Mouse (Mus musculus) ES-Bruce4 (cell line): ENCODE measurements around the gene Fam50b.

ENCODE experiments used
- CTCF ChIP-seq: IDR thresholded peaks from one replicate; pipeline ENCODE4 v1.8.1; 2011; ENCODE audit warnings: low read depth, low read length
- POLR2A ChIP-seq: IDR thresholded peaks from one replicate; pipeline ENCODE4 v1.8.1; 2011; ENCODE audit warnings: low read length; ENCODE audit not compliant: insufficient read depth

DNA sequence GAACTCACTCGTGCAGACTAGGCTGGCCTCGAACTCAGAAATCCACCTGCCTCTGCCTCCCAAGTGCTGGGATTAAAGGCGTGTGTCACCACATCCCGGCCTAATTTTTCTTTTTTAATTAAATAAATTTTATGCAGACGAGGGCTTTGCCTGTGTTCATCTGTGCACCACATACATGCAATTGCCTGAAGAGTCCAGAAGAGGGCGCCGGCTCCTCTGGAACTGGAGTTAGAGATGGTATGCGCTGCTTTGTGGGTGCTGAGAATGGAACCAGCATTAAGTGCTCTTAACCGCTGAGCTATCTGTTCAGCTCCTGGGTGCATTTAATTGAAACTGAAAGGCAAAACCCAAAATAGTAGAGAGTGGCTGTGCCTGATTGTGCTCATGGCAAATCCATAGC is 6.6 kb downstream of the Fam50b start:
- TF ChIP-seq POLR2A, result no peak
- TF ChIP-seq CTCF, result peak; percentile 66
